Mouse (Mus musculus): ENCODE data around the gene Edc3. TPM values are rescaled to one million over a fixed set of nuclear protein-coding genes. Genes with fewer than 3 reads are reported as not detected.

Gene Edc3
- polyA plus RNA-seq, 1 experiment, result 19.4 TPM

GRCm38 (mm10) chr9:57773754-57774153 lies 65.4 kb downstream of the Edc3 start:
- no peak for TF ChIP-seq CTCF (IDR thresholded peaks at IDR 0.05; ENCODE audit: insufficient read depth, low read length)
- no peak for TF ChIP-seq POLR2A (IDR thresholded peaks at IDR 0.05; ENCODE audit: borderline replicate concordance, extremely low read depth, low read depth, low read length)
- no peak for DNase-seq
- 61% methylated on average over 3 of the region's 3 CpGs for WGBS
- Histone ChIP-seq H3K4me1 (ENCODE audit: control insufficient read depth, insufficient read depth, low read length) (no peaks in the 10 kb centered on the region), H3K4me3 (replicated peaks; ENCODE audit: extremely low read depth, low read depth, low read length) (no peak overlapping the region)

- WGBS, result 0% methylated on average over 1 of the region's 1 CpGs
- DNase-seq, result no peak
Observed at GRCm38 (mm10) chr9:57774168-57774567, 65.8 kb downstream of the Edc3 start.

GRCm38 (mm10) chr9:57775026-57775425 lies 66.7 kb downstream of the Edc3 start:
- 75% methylated on average over 5 of the region's 5 CpGs for WGBS
- no peak for TF ChIP-seq CTCF (IDR thresholded peaks at IDR 0.05; ENCODE audit: insufficient read depth, low read length)
- no peak for TF ChIP-seq POLR2A (IDR thresholded peaks at IDR 0.05; ENCODE audit: borderline replicate concordance, extremely low read depth, low read depth, low read length)
- no peak overlapping the region for H3K4me3 ChIP-seq (replicated peaks; ENCODE audit: extremely low read depth, low read depth, low read length)
- no peak for DNase-seq
- no peaks in the 10 kb centered on the region for H3K4me1 ChIP-seq (ENCODE audit: control insufficient read depth, insufficient read depth, low read length)

More at GRCm38 (mm10) chr9:57774168-57774567, 65.8 kb downstream of the Edc3 start:
- Histone ChIP-seq H3K4me3 (replicated peaks; ENCODE audit: extremely low read depth, low read depth, low read length) (no peak overlapping the region), H3K4me1 (ENCODE audit: control insufficient read depth, insufficient read depth, low read length) (no peaks in the 10 kb centered on the region)
- TF ChIP-seq CTCF (IDR thresholded peaks at IDR 0.05; ENCODE audit: insufficient read depth, low read length) (no peak), POLR2A (IDR thresholded peaks at IDR 0.05; ENCODE audit: borderline replicate concordance, extremely low read depth, low read depth, low read length) (no peak)

- WGBS, result 68% methylated on average over 4 of the region's 4 CpGs
- Histone ChIP-seq H3K4me3 (replicated peaks; ENCODE audit: extremely low read depth, low read depth, low read length) (no peak overlapping the region), H3K4me1 (ENCODE audit: control insufficient read depth, insufficient read depth, low read length) (no peaks in the 10 kb centered on the region)
- TF ChIP-seq CTCF (IDR thresholded peaks at IDR 0.05; ENCODE audit: insufficient read depth, low read length) (no peak), POLR2A (IDR thresholded peaks at IDR 0.05; ENCODE audit: borderline replicate concordance, extremely low read depth, low read depth, low read length) (no peak)
- no peak for DNase-seq
Observed at GRCm38 (mm10) chr9:57775736-57776135, 67.4 kb downstream of the Edc3 start.

GRCm38 (mm10) chr9:57782656-57783055 lies 74.3 kb downstream of the Edc3 start:
- Histone ChIP-seq H3K4me3 (replicated peaks; ENCODE audit: extremely low read depth, low read depth, low read length) (no peak overlapping the region), H3K4me1 (ENCODE audit: control insufficient read depth, insufficient read depth, low read length) (no peaks in the 10 kb centered on the region)
- TF ChIP-seq CTCF (IDR thresholded peaks at IDR 0.05; ENCODE audit: insufficient read depth, low read length) (no peak), POLR2A (IDR thresholded peaks at IDR 0.05; ENCODE audit: borderline replicate concordance, extremely low read depth, low read depth, low read length) (no peak)
- 84% methylated on average over 3 of the region's 3 CpGs for WGBS
- DNase-seq, result no peak

- 68% methylated on average over 3 of the region's 3 CpGs for WGBS
- Histone ChIP-seq H3K4me3 (replicated peaks; ENCODE audit: extremely low read depth, low read depth, low read length) (no peak overlapping the region), H3K4me1 (ENCODE audit: control insufficient read depth, insufficient read depth, low read length) (no peaks in the 10 kb centered on the region)
- no peak for DNase-seq
- TF ChIP-seq POLR2A (IDR thresholded peaks at IDR 0.05; ENCODE audit: borderline replicate concordance, extremely low read depth, low read depth, low read length) (no peak), CTCF (IDR thresholded peaks at IDR 0.05; ENCODE audit: insufficient read depth, low read length) (no peak)
Observed at GRCm38 (mm10) chr9:57789733-57790132, 81.4 kb downstream of the Edc3 start.

- TF ChIP-seq CTCF (IDR thresholded peaks at IDR 0.05; ENCODE audit: insufficient read depth, low read length) (no peak), POLR2A (IDR thresholded peaks at IDR 0.05; ENCODE audit: borderline replicate concordance, extremely low read depth, low read depth, low read length) (no peak)
- 93% methylated on average over 8 of the region's 8 CpGs for WGBS
- Histone ChIP-seq H3K4me3 (replicated peaks; ENCODE audit: extremely low read depth, low read depth, low read length) (no peak overlapping the region), H3K4me1 (ENCODE audit: control insufficient read depth, insufficient read depth, low read length) (peaks cover 10% of the 10 kb centered on the region; the same call in 1 of the 2 replicates)
- no peak for DNase-seq
Observed at GRCm38 (mm10) chr9:57797456-57797855, 89.1 kb downstream of the Edc3 start.

- DNase-seq, result no peak
- no peak overlapping the region for H3K4me3 ChIP-seq (replicated peaks; ENCODE audit: extremely low read depth, low read depth, low read length)
- peaks cover 16% of the 10 kb centered on the region for H3K4me1 ChIP-seq (ENCODE audit: control insufficient read depth, insufficient read depth, low read length)
- TF ChIP-seq POLR2A (IDR thresholded peaks at IDR 0.05; ENCODE audit: borderline replicate concordance, extremely low read depth, low read depth, low read length) (no peak), CTCF (IDR thresholded peaks at IDR 0.05; ENCODE audit: insufficient read depth, low read length) (no peak)
- WGBS, result 14% methylated on average over 10 of the region's 10 CpGs
Observed at GRCm38 (mm10) chr9:57798725-57799253, 90.4 kb downstream of the Edc3 start.

GRCm38 (mm10) chr9:57800325-57800975 lies 92.1 kb downstream of the Edc3 start:
- TF ChIP-seq POLR2A (IDR thresholded peaks at IDR 0.05; ENCODE audit: borderline replicate concordance, extremely low read depth, low read depth, low read length), result no peak
- TF ChIP-seq CTCF (IDR thresholded peaks at IDR 0.05; ENCODE audit: insufficient read depth, low read length), result no peak
- Histone ChIP-seq H3K4me3 (replicated peaks; ENCODE audit: extremely low read depth, low read depth, low read length) (no peak overlapping the region), H3K4me1 (ENCODE audit: control insufficient read depth, insufficient read depth, low read length) (peaks cover 23% of the 10 kb centered on the region)
- DNase-seq, result no peak
- 66% methylated on average over 9 of the region's 9 CpGs for WGBS

Other genes starting within 250 kb of the Edc3 start
- gene Scamp5, start 240.5 kb upstream of the Edc3 start, polyA plus RNA-seq (2012; rRNA removed), result 10.9 and 12.0 TPM in 2 replicates
- 1.6 and 2.0 TPM in 2 replicates for gene Rpp25, start 204.5 kb upstream of the Edc3 start, polyA plus RNA-seq (2012; rRNA removed)
- 166 and 181 TPM in 2 replicates for gene Cox5a, start 187.3 kb upstream of the Edc3 start, polyA plus RNA-seq (2012; rRNA removed)
- gene Fam219b, start 171.0 kb upstream of the Edc3 start, polyA plus RNA-seq (2012; rRNA removed), result 9.5 and 16.9 TPM in 2 replicates
- 18.1 and 28.4 TPM in 2 replicates for gene Mpi, start 155.8 kb upstream of the Edc3 start, polyA plus RNA-seq (2012; rRNA removed)
- 83.0 and 103 TPM in 2 replicates for gene Scamp2, start 147.6 kb upstream of the Edc3 start, polyA plus RNA-seq (2012; rRNA removed)
- 23.2 and 34.2 TPM in 2 replicates for gene Ulk3, start 119.1 kb upstream of the Edc3 start, polyA plus RNA-seq (2012; rRNA removed)
- not detected in 2 replicates for gene Cplx3, start 102.3 kb upstream of the Edc3 start, polyA plus RNA-seq (2012; rRNA removed)
- 0.06 and 0.08 TPM in 2 replicates for gene Lman1l, start 87.8 kb upstream of the Edc3 start, polyA plus RNA-seq (2012; rRNA removed)
- gene Csk, start 54.9 kb upstream of the Edc3 start, polyA plus RNA-seq (2012; rRNA removed), result 68.7 and 79.3 TPM in 2 replicates
- gene Cyp1a2, start 24.8 kb upstream of the Edc3 start, polyA plus RNA-seq (2012; rRNA removed), result 0.23 and 0.44 TPM in 2 replicates
- 28.8 and 37.7 TPM in 2 replicates for gene Cyp1a1, start 20.6 kb upstream of the Edc3 start, polyA plus RNA-seq (2012; rRNA removed)
- gene Clk3, start 57.3 kb downstream of the Edc3 start, polyA plus RNA-seq (2012; rRNA removed), result 95.5 and 159 TPM in 2 replicates
- 16.4 and 16.6 TPM in 2 replicates for gene Arid3b, start 128.3 kb downstream of the Edc3 start, polyA plus RNA-seq (2012; rRNA removed)
- 131 and 138 TPM in 2 replicates for gene Ubl7, start 202.4 kb downstream of the Edc3 start, polyA plus RNA-seq (2012; rRNA removed)
- gene Sema7a, start 231.6 kb downstream of the Edc3 start, polyA plus RNA-seq (2012; rRNA removed), result 69.3 and 90.1 TPM in 2 replicates

Measured in lung, adult 2 months (tissue).